ENCODE assay signal across 28 mouse cellular contexts in the genomic region with DNA sequence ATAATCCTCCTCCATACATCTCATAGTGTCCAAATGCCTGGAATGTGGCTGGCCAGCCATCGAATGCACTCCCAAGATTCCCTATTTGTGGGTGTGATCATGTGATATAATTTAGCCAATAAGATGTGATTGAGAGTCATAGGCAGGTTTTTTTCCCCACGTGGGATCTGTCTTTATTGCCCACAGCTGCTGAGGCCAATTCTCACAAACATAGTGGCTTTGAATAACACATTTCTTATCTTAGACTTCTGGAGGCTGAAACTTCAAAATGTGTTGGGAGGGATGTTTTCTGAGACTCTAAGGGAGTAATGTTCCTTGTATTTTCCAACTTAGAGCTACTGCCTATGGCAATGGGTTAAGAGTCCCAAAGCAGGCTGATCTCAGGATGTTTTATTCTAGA. TPM values are rescaled to one million over a fixed set of nuclear protein-coding genes. Genes with fewer than 3 reads are reported as not detected.
"Had no signal": no experiment of that assay in that cellular context is flagged by ENCODE, and none has a peak within 500 bp of the region (broad histone marks: within the 10 kb centered on the region; RNA-seq: fewer than 3 reads in every experiment).

No protein-coding gene starts in this region.

- DNase-seq: kidney, adult 18-20 months; kidney, adult 9 months; kidney, postnatal 14 days; kidney, postnatal 4 days; liver; lung, adult 18-20 months; lung, postnatal 10 days; lung, postnatal 36 days; retina, postnatal 1 day; right cerebral cortex, postnatal 14 days; thymus, adult 2 months; thymus, postnatal 14 days; thymus, postnatal 4 days had no signal

- H3K4me3 ChIP-seq: limb, embryonic 10.5 days; limb, embryonic 13.5 days; liver, embryonic 12.5 days; liver, embryonic 15.5 days; lung, embryonic 15.5 days; midbrain, embryonic 10.5 days; midbrain, embryonic 13.5 days; myocyte; neural tube, embryonic 13.5 days had no signal

- H3K4me1 ChIP-seq: limb, embryonic 10.5 days; limb, embryonic 13.5 days; liver, embryonic 12.5 days; liver, embryonic 15.5 days; lung, embryonic 15.5 days; megakaryocyte, embryonic 14.5 days had no signal

- H3K27ac ChIP-seq: limb, embryonic 10.5 days; limb, embryonic 13.5 days; liver, embryonic 12.5 days; liver, embryonic 15.5 days; lung, embryonic 15.5 days; midbrain, embryonic 10.5 days; midbrain, embryonic 13.5 days; neural tube, embryonic 13.5 days had no signal

RNA-seq across cellular contexts. Expression of a gene that starts 17.8 kb away (rescaled TPM):
- polyA plus RNA-seq: kidney, embryonic 16.5 days; limb, embryonic 10.5 days; limb, embryonic 13.5 days; liver, embryonic 12.5 days; liver, embryonic 15.5 days; lung, embryonic 15.5 days; midbrain, embryonic 10.5 days; midbrain, embryonic 13.5 days; midbrain, embryonic 16.5 days; myocyte; neural tube, embryonic 13.5 days; small intestine, adult 2 months; spleen, adult 2 months; stomach, embryonic 16.5 days had no signal
